Mouse (Mus musculus) cerebellum, postnatal 14 days (tissue): ENCODE data around the gene Dcps.

Source experiments
- DNase-seq, 2 experiments: peaks; one replicate each; pipeline ENCODE4 v3.0.0; 2021; ENCODE audit warnings: mixed read lengths in 2 of 2

Gene Dcps

GRCm38 (mm10) chr9:35131637-35132397, 44.0 kb downstream of the Dcps start:
- peak; percentile 72 for DNase-seq

- DNase-seq: no peak
These were observed 46.9 kb downstream of the Dcps start for GRCm38 (mm10) chr9:35128995-35129418.

- DNase-seq: no peak
These were observed 47.3 kb downstream of the Dcps start for GRCm38 (mm10) chr9:35128564-35128963.

- DNase-seq: no peak
These were observed 48.3 kb downstream of the Dcps start for GRCm38 (mm10) chr9:35127561-35127960.

GRCm38 (mm10) chr9:35127147-35127546, 48.7 kb downstream of the Dcps start:
- no peak for DNase-seq

GRCm38 (mm10) chr9:35124678-35124955, 51.2 kb downstream of the Dcps start:
- no peak for DNase-seq

- no peak for DNase-seq
These were observed 51.8 kb downstream of the Dcps start for GRCm38 (mm10) chr9:35123804-35124677.

GRCm38 (mm10) chr9:35123456-35123803, 52.4 kb downstream of the Dcps start:
- DNase-seq: no peak

GRCm38 (mm10) chr9:35122551-35123266, 53.2 kb downstream of the Dcps start:
- no peak for DNase-seq

- DNase-seq: no peak
These were observed 56.7 kb downstream of the Dcps start, which contains the start of gene St3gal4 for GRCm38 (mm10) chr9:35119168-35119567. TSS of gene St3gal4 (minus strand) at chr9:35119268.

- no peak for DNase-seq
These were observed 57.3 kb downstream of the Dcps start for GRCm38 (mm10) chr9:35118563-35118962.

GRCm38 (mm10) chr9:35117384-35118295, 58.2 kb downstream of the Dcps start:
- peak in 1 of 2 experiments; percentile 40 for DNase-seq

- DNase-seq: peak; percentile 79 to 80
These were observed 59.2 kb downstream of the Dcps start for GRCm38 (mm10) chr9:35116391-35117381.

- no peak for DNase-seq
These were observed 60.1 kb downstream of the Dcps start for GRCm38 (mm10) chr9:35115804-35116203.

- DNase-seq: no peak
These were observed 60.6 kb downstream of the Dcps start for GRCm38 (mm10) chr9:35115299-35115698.

- DNase-seq: no peak
These were observed 61.6 kb downstream of the Dcps start for GRCm38 (mm10) chr9:35114234-35114633.

GRCm38 (mm10) chr9:35111941-35112595, 63.8 kb downstream of the Dcps start:
- DNase-seq: peak in 1 of 2 experiments; percentile 39

GRCm38 (mm10) chr9:35111446-35111845, 64.4 kb downstream of the Dcps start:
- no peak for DNase-seq

- DNase-seq: no peak
These were observed 65.3 kb downstream of the Dcps start for GRCm38 (mm10) chr9:35110567-35110966.

- no peak for DNase-seq
These were observed 65.8 kb downstream of the Dcps start for GRCm38 (mm10) chr9:35110051-35110450.
